Mouse (Mus musculus): Measurements from ENCODE around the gene Cnbd2.

The Cnbd2 gene

DNA sequence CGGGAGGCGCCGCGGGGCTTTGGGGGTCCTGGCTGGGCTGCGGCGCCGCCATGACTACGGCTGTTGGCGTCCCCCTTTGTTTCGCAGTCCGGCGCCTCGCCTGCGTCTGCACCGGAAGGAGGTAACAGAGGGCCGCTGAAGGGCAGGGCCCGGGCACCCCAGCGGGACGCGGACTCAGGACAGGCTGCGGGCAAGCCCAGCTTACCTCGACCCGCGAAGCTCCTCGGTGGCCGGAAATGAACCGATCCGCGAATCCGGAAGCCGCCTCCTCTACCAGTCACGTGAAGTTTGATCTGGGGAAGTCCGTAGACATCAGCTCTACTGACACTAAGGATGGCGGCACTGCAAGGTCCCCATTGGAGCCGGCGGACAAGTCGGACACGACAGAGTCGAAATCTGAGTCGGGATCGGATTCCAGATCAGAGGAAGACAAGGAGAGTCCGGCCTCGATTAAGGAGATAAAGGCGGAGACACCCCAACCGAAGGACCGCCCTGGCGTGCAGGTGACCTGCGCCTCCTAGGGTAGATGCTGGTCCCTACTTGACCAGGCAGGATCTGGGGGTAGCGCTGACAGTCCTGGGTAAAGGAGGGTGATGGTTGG is at the start of gene Cnbd2, which contains the start of gene Scand1:
Gene Cnbd2, plus strand, starts transcription at position 3 of the 601 bp plus-strand sequence.
Gene Scand1, minus strand, starts transcription at position 408 of the 601 bp plus-strand sequence.
- DNase-seq (ENCODE audit: low read depth, low spot score): peak; percentile 81

DNA sequence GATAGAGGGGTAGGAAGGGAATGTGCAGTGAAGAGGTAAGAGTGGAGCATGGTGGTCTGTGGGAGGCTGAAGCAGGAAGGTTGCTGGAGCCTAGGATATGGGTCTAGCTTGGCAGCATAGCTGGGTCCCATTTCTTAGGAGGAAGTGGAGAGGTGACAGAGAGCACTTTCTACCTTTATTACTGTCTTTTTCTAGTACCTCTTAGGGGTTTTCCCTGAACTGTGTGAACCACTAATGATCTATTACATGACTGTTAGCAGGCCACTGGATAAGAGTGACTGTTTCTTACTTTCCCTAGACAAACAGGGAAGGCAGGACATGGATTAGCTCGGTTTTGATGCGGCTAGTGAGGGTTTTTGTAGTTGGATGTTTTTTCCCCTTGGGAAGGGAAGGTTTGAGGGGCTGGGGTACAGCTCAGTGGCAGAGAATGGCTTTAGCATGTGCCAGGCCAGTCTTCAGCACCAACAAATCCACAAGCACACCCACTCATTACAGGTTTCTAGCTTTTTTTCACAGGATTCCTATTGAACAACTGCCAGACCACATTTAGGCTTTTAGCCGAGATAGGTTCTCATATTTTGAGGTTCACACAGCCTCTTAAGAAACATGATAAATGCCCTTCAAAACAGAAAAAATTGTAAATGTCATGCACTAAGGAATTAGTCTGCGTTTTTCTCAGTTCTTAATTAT is 48.8 kb upstream of the Cnbd2 start:
- DNase-seq (ENCODE audit: low read depth, low spot score): no peak

DNA sequence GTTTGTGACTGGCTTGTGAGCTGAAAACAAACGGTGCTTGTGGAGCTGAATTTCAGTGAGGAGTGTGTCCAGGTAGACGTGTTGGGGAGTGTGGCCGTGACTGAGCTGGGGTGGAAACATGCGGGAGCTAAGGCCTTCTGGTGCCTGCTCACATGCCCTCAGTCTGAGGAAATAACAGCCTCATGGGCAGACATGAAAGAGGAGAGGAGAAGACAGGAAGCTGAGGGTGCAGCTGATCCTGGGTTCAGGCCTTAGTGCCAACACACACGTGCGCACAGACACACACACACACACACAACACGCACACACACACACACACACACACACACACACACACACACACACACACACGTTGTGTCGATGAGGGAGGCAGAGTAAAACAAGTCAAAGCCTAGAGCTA is 44.5 kb upstream of the Cnbd2 start:
- DNase-seq (ENCODE audit: low read depth, low spot score): peak; percentile 4

DNA sequence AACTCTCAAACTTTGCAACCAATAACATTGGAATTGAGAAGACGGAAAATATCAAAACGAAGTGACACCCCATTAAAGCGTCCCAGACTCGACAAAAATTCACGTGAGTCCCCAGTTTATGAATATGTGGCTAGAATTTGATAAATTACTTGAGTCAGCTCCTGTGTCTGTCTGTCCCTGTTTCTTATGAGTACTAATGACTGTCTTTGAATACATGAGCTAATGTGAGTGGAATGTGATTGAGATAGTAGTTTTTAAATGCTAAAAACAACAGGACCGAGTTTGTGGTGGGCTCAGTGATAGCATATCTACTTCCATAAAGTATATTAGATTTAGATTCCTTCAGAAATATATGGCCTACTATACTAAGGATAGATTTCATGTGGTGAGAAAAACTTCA is 39.5 kb upstream of the Cnbd2 start:
- DNase-seq (ENCODE audit: low read depth, low spot score): no peak

DNA sequence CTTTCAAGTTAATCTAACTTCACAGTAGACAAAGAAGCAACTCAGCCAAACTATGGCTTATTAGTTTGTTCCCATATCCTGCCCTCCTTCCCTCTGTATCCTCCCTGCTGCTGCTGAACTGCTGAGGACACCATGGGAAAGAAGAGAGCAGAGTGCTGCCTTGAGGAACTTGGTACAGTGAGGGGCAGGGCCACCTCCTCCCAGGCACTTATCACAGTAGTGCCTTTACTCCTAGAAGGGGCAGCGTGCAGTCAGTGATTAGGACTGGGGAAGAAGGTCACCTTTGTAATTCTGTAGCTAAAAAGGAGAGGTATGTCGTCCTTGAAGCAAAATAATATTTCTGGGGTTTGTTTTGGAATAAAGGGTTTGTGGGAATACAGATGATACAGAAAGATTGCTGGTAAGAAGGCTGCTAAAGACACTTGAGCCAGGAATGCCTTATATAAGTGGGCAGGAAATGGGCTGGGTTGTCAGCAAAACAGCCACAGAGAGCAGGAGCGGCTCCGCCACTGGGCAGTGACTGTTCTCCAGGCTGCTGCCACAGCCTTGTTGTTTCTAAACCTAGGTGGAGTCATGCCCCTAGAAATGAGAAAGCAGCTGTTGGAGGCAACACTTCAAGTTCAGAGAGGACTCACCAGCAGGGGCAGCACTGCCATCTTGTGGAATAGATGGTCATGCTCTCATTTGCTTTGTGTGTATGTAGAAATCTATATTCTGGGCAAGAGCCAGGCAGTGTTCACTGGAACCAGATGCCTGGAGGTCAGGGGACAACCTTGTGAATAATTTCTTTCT is 33.7 kb upstream of the Cnbd2 start:
- DNase-seq (ENCODE audit: low read depth, low spot score): peak; percentile 85

DNA sequence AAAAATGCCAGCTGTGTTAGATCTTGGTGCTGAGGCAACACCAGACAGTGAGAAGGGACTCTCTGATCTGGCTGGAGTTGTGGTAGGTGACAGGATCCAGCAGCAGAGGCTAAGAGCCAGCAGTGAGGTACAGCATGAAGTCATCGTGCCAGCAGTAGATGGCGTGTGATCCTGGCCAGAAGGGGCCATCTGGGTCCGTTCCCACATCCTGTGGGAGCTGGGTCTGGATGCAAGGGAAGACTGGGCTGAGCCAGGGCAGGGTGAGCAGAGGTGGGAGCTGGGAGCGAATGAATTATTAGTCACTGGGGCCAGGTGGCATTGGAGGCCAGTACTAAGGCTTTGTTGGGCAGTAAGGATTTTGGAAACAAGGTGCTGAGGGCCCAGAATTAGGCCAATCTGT is 30.9 kb upstream of the Cnbd2 start:
- DNase-seq (ENCODE audit: low read depth, low spot score): no peak

DNA sequence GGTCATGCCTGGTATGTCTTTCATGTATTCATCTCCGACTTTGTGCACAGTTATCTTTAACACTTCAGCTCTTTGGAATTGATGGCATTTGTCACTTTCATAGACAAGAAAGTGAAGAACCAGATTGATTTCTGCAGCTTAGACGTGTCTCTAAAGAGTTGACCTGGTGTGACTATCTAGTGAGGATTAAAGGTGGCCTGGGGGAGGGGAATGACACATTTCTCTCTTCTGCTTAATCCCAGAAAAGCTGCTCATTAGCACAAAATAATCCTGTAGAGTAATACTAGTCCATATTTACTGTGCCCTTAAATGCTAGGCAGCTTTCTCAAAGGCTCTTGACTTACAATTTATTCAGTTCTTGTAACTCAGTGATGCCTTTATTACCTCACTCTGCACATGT is 26.9 kb upstream of the Cnbd2 start:
- no peak for DNase-seq (ENCODE audit: low read depth, low spot score)

DNA sequence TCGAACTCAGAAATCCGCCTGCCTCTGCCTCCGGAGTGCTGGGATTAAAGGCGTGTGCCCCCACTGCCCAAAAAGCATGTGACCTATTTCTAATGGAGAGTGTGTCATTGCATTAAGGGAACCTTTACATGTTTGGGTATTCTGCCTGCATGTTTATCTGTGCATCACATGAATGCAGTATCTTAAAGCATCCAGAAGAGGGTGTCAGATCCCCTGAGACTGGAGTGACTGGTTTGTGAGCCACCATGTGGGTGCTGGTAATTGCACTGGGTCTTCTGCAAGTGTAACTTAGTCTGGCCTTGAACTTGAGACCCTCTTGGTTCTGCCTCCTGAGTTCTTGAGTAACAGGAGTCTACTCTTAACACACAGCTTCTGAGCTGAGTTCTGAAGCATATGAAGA is 25.4 kb upstream of the Cnbd2 start:
- peak; percentile 34 for DNase-seq (ENCODE audit: low read depth, low spot score)

DNA sequence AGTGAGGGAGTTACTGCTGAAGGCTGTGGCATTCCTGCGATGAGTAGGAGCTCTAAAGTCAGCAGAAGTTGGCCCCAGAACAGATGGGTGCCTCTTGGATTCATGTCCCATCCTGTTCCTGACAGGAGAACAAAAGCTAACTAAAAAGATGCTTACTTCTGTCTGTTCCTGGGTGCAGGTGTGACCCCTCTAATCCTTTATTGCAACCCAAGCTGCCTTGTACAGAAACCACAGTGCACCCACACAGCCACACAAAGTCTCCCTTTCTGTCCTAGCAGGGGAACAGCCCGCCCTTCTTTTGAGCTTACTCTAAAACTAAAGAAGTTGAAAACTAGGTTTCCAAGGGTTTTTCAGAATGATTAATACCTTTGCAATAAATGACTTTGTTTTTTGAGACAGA is 23.9 kb upstream of the Cnbd2 start:
- no peak for DNase-seq (ENCODE audit: low read depth, low spot score)

DNA sequence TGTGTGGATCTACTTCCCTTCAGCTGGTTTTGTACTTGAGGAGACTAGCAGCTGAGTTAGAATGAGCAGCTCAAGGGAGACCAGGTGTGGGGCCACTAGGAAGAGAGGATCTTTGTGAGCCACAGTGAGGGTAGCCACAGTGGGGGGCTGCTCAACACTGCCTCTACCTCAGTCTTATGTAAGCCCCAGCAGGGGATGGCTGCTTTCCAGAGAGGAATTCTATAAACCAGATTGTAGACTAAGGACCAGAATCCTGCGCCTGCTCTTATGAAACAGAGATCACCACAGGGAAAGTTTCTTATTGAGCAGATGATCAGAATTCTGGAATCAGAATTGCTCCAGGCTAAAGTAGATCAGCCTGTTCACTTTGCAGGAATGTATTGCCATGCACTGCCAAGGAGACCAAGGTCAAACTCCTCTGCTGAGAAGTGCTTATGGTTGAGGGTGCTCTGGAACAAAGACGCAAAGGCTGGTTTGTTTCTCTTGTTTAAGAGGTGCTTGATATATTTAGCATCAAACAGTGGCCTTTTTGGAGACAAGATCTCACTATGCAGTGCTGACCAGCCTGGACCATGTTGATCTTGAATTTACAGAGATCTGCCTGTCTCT is 22.4 kb upstream of the Cnbd2 start:
- DNase-seq (ENCODE audit: low read depth, low spot score): peak; percentile 54

DNA sequence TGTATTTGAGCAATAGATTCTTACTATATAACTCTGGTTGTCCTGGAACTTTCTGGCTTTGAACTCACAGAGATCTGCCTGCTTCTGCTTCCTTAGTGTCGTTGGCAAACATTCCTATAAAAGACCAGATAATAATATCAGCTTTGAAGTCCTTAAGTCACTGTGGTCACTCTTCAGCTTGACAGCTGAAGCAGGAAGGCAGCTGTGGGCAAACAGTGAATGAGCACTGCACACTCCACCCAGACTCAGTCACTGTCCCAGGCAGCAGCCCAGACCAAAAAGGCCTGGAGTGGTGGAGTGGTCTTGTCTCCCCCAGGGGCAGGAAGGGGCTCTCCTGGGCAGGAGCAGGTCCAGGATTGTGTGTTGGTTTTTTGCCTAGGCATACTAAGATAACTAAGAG is 20.1 kb upstream of the Cnbd2 start:
- no peak for DNase-seq (ENCODE audit: low read depth, low spot score)

DNA sequence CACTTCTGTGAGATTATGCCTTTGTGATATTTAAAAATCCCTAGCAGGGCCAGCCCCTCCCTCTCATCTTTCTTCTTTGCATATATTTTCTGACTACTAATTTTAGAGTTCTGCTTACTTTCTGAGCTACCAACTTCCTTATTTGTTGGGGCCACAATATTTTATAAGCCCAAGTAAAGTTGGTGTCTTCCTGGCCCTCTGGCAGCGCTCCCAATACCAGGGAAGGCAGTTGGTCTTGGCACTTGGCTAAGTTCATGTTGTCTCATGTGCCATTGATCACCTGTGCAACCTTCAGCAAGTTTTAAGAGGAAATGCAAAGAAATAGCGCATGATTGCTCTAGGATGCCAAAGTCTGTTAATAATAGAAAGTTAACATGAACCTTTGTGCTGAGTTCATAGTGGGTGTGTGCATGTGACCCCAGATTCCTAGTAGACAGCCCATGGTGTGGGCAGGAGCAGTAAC is 16.5 kb upstream of the Cnbd2 start:
- DNase-seq (ENCODE audit: low read depth, low spot score): no peak

DNA sequence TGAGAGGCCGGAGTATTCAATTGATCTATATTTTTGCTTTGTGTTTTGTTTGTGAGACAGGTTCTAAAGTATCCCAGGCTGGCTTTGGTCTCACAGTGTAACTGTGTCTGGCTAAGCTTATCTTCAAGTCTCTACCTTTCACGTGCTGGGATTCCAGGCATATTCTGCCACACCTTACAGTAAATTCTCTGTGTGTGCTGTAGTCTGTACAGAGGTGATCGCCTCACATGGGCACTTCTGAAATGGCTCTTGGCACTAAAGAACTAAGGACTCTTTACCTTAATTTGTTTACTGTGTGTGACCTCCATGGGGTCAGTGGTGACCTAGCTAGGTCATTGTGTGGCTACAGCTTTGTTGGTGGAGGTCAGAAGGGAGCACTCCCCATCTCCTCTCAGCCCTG is 15.9 kb upstream of the Cnbd2 start:
- no peak for DNase-seq (ENCODE audit: low read depth, low spot score)

DNA sequence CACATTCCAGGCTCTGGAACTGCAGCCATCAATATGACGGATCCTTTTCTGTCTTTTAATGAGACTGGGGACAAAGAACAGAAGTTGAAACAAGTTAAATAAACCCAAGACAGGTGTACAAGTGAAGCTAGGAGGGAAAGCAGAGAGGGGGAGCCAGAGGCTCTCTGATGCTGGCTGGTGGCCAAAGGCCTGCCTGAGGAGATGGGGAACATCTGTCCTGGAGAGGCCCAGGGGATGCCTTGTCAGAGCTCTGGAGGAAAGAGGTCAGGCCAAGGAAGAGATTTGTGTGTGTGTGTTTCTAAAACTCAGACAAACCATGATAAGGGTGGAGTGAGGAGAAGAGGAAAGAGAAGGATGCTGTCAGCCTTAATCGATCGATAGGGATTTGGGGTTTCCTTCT is 14.4 kb upstream of the Cnbd2 start:
- no peak for DNase-seq (ENCODE audit: low read depth, low spot score)

DNA sequence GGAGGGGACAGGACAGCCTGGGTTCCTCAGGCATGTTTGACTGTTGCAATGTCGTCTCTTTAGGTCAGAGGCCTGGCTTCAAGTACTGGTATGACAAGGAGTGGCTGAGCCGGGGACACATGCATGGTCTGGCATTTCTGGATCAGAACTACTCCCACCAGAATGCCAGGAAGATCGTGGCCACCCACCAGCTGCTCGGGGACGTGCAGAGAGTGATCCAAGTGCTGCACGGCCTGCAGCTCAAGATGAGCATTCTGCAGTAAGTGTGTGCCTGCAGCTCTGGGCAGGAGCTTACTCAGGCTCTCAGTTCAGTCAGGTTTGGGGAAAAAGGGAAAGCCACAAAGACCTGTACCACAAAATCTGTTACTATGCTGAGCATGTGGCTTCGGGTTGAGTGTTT is 13.6 kb upstream of the Cnbd2 start:
- DNase-seq (ENCODE audit: low read depth, low spot score): no peak

DNA sequence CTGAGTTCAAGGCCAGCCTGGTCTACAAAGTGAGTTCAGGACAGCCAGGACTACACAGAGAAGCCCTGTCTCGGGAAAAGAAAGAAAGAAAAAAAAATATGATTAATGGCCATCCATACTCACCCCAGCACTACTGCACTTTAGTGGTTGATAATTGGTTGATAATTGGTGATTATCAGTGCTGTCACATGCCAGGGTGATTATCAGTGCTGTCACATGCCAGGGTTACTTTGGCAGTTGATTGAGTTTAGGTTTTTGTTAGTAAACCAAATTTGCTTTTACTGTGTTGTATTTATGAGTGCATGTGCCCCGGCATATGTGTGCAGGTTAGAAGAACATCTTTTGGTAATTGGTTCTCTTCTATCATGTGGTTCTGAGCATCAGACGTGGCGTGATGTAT is 10.0 kb upstream of the Cnbd2 start:
- DNase-seq (ENCODE audit: low read depth, low spot score): no peak

DNA sequence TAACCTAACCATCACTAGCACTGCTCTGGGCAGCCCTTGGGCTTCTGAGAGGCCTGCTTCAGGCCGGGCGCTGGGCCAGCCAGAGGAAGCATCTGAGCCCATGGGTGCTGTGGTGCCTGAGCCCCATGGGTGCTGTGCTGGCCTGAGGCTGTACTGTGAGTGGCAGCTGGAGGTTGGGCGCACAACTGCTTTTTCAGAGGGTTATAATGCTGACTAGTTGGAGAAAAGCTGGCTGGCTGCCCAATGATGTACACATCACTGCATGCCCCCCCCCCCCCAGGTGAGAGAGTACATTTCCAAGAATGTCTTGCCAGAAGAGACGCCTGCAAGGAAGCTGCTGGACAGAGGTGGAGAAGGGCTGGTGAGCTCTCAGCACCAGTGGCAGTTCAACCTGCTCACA is 7.7 kb upstream of the Cnbd2 start:
- DNase-seq (ENCODE audit: low read depth, low spot score): no peak

DNA sequence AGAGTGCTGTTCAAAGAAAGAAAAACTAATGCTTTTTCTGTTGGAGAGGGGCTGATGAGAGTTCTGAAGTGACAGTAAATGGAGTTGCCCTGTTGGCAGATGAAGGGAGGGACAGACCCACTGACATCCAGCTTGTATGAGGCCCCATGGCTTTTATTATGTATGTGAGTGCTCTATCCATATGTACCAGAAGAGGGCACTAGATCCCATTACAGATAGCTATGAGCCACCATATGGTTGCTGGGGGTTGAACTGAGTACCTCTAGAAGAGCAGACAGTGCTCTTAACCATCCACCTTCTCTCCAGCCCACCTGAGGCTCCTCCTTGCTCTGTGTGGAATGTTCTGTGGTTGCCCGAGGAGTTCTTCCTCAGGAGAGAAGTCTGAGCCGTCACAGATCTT is 6.3 kb upstream of the Cnbd2 start:
- DNase-seq (ENCODE audit: low read depth, low spot score): peak; percentile 71

DNA sequence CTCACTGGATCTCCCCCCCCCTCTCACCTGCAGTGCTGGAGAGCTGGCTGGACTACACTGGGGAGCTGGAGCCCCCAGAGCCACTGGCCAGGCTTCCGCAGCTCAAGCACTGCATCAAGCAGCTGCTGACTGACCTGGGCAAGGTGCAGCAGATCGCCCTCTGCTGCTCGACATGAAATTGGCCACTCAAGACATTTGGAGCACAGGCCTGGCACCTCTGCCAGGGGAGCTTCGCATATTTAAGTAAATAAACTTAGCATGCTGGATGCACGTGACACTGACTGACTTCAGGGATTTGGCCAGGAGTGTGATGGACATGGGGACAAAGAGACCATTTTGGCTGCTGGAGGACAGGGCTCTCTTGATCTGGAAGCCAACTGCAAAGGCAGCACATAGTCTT is 4.8 kb upstream of the Cnbd2 start:
- peak; percentile 35 for DNase-seq (ENCODE audit: low read depth, low spot score)

DNA sequence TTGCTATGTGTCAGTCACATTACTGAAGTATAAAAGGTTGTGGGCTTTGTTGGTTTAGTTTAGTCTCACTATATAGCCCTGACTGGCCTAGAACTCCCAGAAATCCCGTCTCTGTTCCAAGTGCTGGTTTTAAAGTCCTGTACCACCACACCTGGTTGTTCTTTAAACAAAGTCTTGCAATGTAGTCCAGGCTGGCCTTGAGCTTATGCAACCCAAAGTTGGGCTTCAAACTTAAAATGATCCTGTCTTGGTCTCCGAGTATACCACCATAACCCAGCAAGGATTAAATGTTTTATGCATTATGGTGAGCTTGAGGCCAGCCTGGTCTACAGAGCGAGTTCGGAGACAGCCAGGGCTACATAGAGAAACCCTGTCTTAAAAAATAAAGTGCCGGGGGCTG is 2.2 kb upstream of the Cnbd2 start:
- DNase-seq (ENCODE audit: low read depth, low spot score): no peak

DNA sequence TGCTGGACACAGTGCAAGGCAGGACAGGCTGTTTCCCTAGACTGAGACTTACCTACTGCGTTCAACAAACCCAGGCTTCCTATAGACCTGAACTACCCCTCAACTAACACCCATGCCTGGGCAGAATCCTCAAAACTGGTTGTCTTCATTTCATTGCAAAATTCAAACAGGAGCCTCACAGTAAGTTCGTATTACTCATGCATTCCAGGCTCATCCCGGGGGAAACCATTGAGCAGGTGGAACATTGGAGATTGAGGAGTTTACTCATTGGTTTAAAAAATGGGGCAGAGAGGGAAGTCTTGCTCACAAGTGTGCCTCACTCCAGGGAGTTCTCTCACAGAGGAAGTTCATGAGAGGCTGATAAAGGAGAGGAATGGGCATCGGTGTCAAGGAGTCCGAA is 1.6 kb upstream of the Cnbd2 start:
- DNase-seq (ENCODE audit: low read depth, low spot score): no peak

DNA sequence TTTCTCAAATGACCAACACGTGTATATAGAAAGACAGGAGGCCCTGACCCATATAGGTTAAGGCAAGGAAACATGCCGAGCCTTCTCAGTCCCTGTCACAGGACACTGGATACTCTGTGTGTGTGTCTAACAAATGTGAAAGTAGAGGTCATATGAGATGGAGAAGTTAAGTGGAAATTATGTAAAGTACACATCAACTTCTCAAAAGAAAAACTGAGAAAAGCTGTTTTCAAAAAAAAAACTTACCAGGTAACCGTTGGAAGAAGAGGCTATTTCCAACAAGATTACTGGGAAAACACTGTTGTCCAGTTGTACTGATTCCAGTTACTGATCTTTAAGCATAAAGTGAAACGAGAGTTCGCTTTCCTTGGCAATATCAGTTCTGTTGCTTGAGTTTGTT is 1.2 kb upstream of the Cnbd2 start:
- DNase-seq (ENCODE audit: low read depth, low spot score): no peak
